Mouse (Mus musculus): ENCODE data around the gene Zpbp2. TPM values are rescaled to one million over a fixed set of nuclear protein-coding genes. Genes with fewer than 3 reads are reported as not detected.

Gene Zpbp2
- total and polyA plus RNA-seq, 3 experiments, result 0.12 to 0.58 TPM; not detected in 1

DNA sequence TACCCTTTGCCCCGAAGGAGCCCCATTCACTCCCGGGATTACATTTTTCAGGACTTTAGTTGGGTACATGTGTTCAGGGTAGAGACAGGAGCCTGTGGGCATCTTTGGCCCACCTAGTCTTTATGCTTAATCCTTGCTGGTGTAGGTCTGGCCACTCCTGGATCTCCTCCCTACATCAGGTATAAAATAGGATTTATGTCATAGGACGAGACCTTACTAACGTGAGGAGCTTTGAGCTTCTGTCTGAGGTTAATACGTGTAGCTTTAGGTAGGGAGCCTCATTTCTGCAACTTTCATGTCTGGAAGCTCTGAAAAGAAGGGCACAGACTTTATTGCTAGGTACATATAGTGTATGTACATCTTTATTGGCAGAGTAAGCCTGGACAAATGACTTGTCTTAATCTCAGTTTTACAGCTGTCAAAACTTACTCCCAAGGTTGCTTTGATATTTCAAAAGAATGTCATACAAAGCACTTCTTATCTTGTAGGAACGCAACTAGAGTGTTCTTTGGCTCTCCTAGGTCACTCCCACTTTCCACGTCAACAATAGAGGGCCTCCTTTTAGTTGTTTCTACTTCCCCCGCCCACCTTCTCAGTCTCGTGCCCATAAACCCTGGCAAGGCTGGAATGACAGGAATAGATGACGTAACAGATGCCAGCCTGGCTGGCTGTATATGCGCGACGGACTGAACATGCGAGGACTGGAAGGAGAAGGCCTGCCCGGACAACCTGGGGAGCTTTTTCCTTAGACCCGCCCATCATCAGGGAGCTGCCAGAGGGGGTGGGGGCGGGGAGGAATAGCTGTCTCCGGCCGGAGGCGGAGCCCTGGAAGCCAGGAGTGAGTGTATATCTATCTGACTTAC lies 37.0 kb downstream of the Zpbp2 start (continued):
- 0 out of 2 replicates have a peak, but pooled peaks have one; percentile 28 for TF ChIP-seq MYB (IDR thresholded peaks at IDR 0.05; ENCODE audit: low read depth, low read length)
- TF ChIP-seq MXI1 (IDR thresholded peaks at IDR 0.05; ENCODE audit: low read depth, low read length), result peak; percentile 88
- TF ChIP-seq ELF1 (IDR thresholded peaks at IDR 0.05; ENCODE audit: low read depth, low read length), result no peak
- TF ChIP-seq USF1 (IDR thresholded peaks at IDR 0.05; ENCODE audit: low read depth, low read length), result peak; percentile 53
- TF ChIP-seq NRF1 (IDR thresholded peaks at IDR 0.05; ENCODE audit: insufficient read depth, low read depth, low read length, poor library complexity, severe bottlenecking), result no peak
- no peak; a peak in 1 of 4 replicates for TF ChIP-seq POLR2A (IDR thresholded peaks at IDR 0.05; ENCODE audit: control insufficient read depth in 1 of 2, insufficient read depth in 1 of 2, low read depth in 1 of 2, low read length in 2 of 2, poor library complexity in 1 of 2)
- peak; percentile 97 for TF ChIP-seq BHLHE40 (IDR thresholded peaks at IDR 0.05; ENCODE audit: borderline replicate concordance, low read depth, low read length)
- peak; percentile 72 for TF ChIP-seq HCFC1 (IDR thresholded peaks at IDR 0.05; ENCODE audit: low read depth, low read length)
- TF ChIP-seq ETS1 (IDR thresholded peaks at IDR 0.05; ENCODE audit: low read depth, low read length), result peak; percentile 97
- no peak for TF ChIP-seq SMC3 (IDR thresholded peaks at IDR 0.05; ENCODE audit: low read depth, low read length)
- TF ChIP-seq JUND (IDR thresholded peaks at IDR 0.05; ENCODE audit: low read depth, low read length), result no peak
- peak; percentile 80 for TF ChIP-seq RCOR1 (IDR thresholded peaks at IDR 0.05; ENCODE audit: low read depth, low read length)
- no peak for TF ChIP-seq USF2 (IDR thresholded peaks at IDR 0.05; ENCODE audit: borderline replicate concordance in 1 of 2, insufficient read depth in 1 of 2, low read depth in 1 of 2, low read length in 2 of 2)
- TF ChIP-seq TAL1 (IDR thresholded peaks at IDR 0.05; ENCODE audit: low read length), result peak; percentile 81
- TF ChIP-seq MAZ (IDR thresholded peaks at IDR 0.05; ENCODE audit: low read depth, low read length), result peak; percentile 55; the same call in 1 of the 2 replicates
- TF ChIP-seq ZC3H11A (IDR thresholded peaks at IDR 0.05; ENCODE audit: low read depth, low read length), result no peak
- TF ChIP-seq POLR2AphosphoS2 (IDR thresholded peaks at IDR 0.05; ENCODE audit: low read length), result no peak; the same call in 1 of the 2 replicates

GRCm38 (mm10) chr11:98588833-98589281 lies 38.0 kb downstream of the Zpbp2 start:
- Histone ChIP-seq H3K9ac (ENCODE audit: control insufficient read depth, low read depth, low read length, poor library complexity, severe bottlenecking) (peak overlapping the region; percentile 70), H3K27ac (ENCODE audit: control insufficient read depth, low read depth, low read length) (peak overlapping the region; percentile 98), H3K4me3 (ENCODE audit: control insufficient read depth in 1 of 2, insufficient read depth in 1 of 2, low read depth in 2 of 2, low read length in 2 of 2) (peak overlapping the region; percentile 63 to 77)
- TF ChIP-seq CHD2 (IDR thresholded peaks at IDR 0.05; ENCODE audit: low read length) (no peak), MEF2A (IDR thresholded peaks at IDR 0.05; ENCODE audit: extremely low read depth, insufficient replicate concordance, low read depth, low read length, poor library complexity, severe bottlenecking) (peak; percentile 96), ZNF384 (IDR thresholded peaks at IDR 0.05; ENCODE audit: low read depth, low read length) (peak; percentile 89), ZC3H11A (IDR thresholded peaks at IDR 0.05; ENCODE audit: low read depth, low read length) (no peak), E2F4 (IDR thresholded peaks at IDR 0.05; ENCODE audit: borderline replicate concordance, low read depth, low read length) (no peak), RCOR1 (IDR thresholded peaks at IDR 0.05; ENCODE audit: low read depth, low read length) (peak; percentile 31; the same call in 1 of the 2 replicates), ZKSCAN1 (IDR thresholded peaks at IDR 0.05; ENCODE audit: low read depth, low read length) (0 out of 2 replicates have a peak, but pooled peaks have one; percentile 42), BHLHE40 (IDR thresholded peaks at IDR 0.05; ENCODE audit: borderline replicate concordance, low read depth, low read length) (no peak), SMC3 (IDR thresholded peaks at IDR 0.05; ENCODE audit: low read depth, low read length) (no peak), GATA1 (IDR thresholded peaks at IDR 0.05; ENCODE audit: low read depth, low read length) (no peak), ZMIZ1 (IDR thresholded peaks at IDR 0.05; ENCODE audit: low read depth, low read length) (no peak), USF2 (IDR thresholded peaks at IDR 0.05; ENCODE audit: borderline replicate concordance in 1 of 2, insufficient read depth in 1 of 2, low read depth in 1 of 2, low read length in 2 of 2) (no peak), MAX (IDR thresholded peaks at IDR 0.05; ENCODE audit: low read length) (peak; percentile 32; the same call in 1 of the 2 replicates), POLR2AphosphoS5 (IDR thresholded peaks at IDR 0.05; ENCODE audit: borderline replicate concordance, low read depth, low read length) (0 out of 2 replicates have a peak, but pooled peaks have one; percentile 33), MYC (IDR thresholded peaks at IDR 0.05; ENCODE audit: low read depth, low read length) (peak; percentile 18; the same call in 1 of the 2 replicates), CHD1 (IDR thresholded peaks at IDR 0.05; ENCODE audit: low read depth, low read length) (peak; percentile 56; the same call in 1 of the 2 replicates), JUND (IDR thresholded peaks at IDR 0.05; ENCODE audit: low read depth, low read length) (0 out of 2 replicates have a peak, but pooled peaks have one; percentile 3), ETS1 (IDR thresholded peaks at IDR 0.05; ENCODE audit: low read depth, low read length) (no peak; the same call in 1 of the 2 replicates), MAFK (IDR thresholded peaks at IDR 0.05; ENCODE audit: borderline replicate concordance, low read depth, low read length) (no peak), NELFE (IDR thresholded peaks at IDR 0.05; ENCODE audit: low read depth, low read length) (no peak), TBP (IDR thresholded peaks at IDR 0.05; ENCODE audit: low read depth, low read length) (no peak)

More at GRCm38 (mm10) chr11:98588833-98589281, 38.0 kb downstream of the Zpbp2 start:
- DNase-seq (ENCODE audit: low read depth, low spot score), result peak; percentile 73
- peaks cover 30% of the 10 kb centered on the region for H3K79me2 ChIP-seq (ENCODE audit: control insufficient read depth, insufficient read depth, low read length, poor library complexity)
- H3K36me3 ChIP-seq (ENCODE audit: control insufficient read depth in 1 of 2, insufficient read depth in 2 of 2, low read length in 2 of 2), result peaks cover 0 to 36% of the 10 kb centered on the region in 2 experiments; a peak in 2 of 4 replicates
- H3K27me3 ChIP-seq (ENCODE audit: control insufficient read depth in 1 of 2, insufficient read depth in 2 of 2, low read length in 2 of 2), result peaks cover 5 to 8% of the 10 kb centered on the region in 2 experiments
- H3K9me3 ChIP-seq (replicated peaks; ENCODE audit: insufficient read depth, low read length), result no peaks in the 10 kb centered on the region
- peaks cover 28 to 42% of the 10 kb centered on the region in 2 experiments for H3K4me1 ChIP-seq (ENCODE audit: control insufficient read depth in 1 of 2, insufficient read depth in 2 of 2, low read length in 2 of 2)
